16 mouse cellular contexts compared by ENCODE assay signal in genomic region chr9:71716995-71717394, GRCm38 (mm10). TPM values are rescaled to one million over a fixed set of nuclear protein-coding genes. Genes with fewer than 3 reads are reported as not detected.
DNase-seq lines count a peak whose midpoint lies in the region; ATAC-seq and TF ChIP-seq lines count a peak whose summit lies in the region.
"Had no signal": no experiment of that assay in that cellular context is flagged by ENCODE, and none has a peak within 500 bp of the region (broad histone marks: within the 10 kb centered on the region; RNA-seq: fewer than 3 reads in every experiment).

No protein-coding gene starts in this region.

- intact Hi-C loops in heart, postnatal 36 days (cut with DNase I), result loop anchor here (5.0 kb wide), 1 partner anchor 90 kb away; no protein-coding TSS in a partner anchor

- WGBS in heart, postnatal 0 days, result 19% methylated on average over 5 of the region's 5 CpGs
- WGBS in lung, adult 2 months, result 52% methylated on average over 5 of the region's 5 CpGs
- 26% methylated on average over 5 of the region's 5 CpGs for WGBS in limb, embryonic 14.5 days

- H3K4me2 ChIP-seq in heart, postnatal 0 days (ENCODE audit: low read depth, low read length), result peak overlapping the region; percentile 4; the same call in 1 of the 2 replicates
- H3K4me2 ChIP-seq in limb, embryonic 14.5 days (replicated peaks; ENCODE audit: low read depth, low read length, severe bottlenecking), result no peak overlapping the region
- H3K4me2 ChIP-seq: liver, embryonic 13.5 days had no signal

- peak; percentile 72; the same call in 1 of the 2 replicates for ATAC-seq in heart, postnatal 0 days (ENCODE audit: insufficient read depth, low read depth)
- no peak for ATAC-seq in limb, embryonic 14.5 days (ENCODE audit: low FRiP score, low read depth)
- no peak for ATAC-seq in frontal cortex, adult (ENCODE audit: low TSS enrichment)
- ATAC-seq: forebrain, embryonic 14.5 days; inflammation-experienced regulatory T-cells, adult 6 months; midbrain, embryonic 16.5 days had no signal

- peaks cover 39% of the 10 kb centered on the region for H3K4me1 ChIP-seq in heart, postnatal 0 days (ENCODE audit: control insufficient read depth, insufficient read depth)
- 0 out of 2 replicates have a peak, but pooled peaks cover 2% of the 10 kb centered on the region for H3K4me1 ChIP-seq in lung, adult 2 months (ENCODE audit: control insufficient read depth, insufficient read depth, low read length)
- peaks cover 24% of the 10 kb centered on the region for H3K4me1 ChIP-seq in limb, embryonic 14.5 days (ENCODE audit: control insufficient read depth, insufficient read depth, low read length)
- H3K4me1 ChIP-seq: liver, embryonic 13.5 days had no signal

- TF ChIP-seq CTCF in heart, postnatal 0 days (IDR thresholded peaks at IDR 0.05; ENCODE audit: low read depth), result no peak
- TF ChIP-seq CTCF in lung, adult 2 months (IDR thresholded peaks at IDR 0.05; ENCODE audit: insufficient read depth, low read length), result no peak

- 0 out of 2 replicates have a peak, but pooled peaks have one; percentile 53 for TF ChIP-seq EP300 in heart, postnatal 0 days (IDR thresholded peaks at IDR 0.05; ENCODE audit: low read depth)

- H3K27me3 ChIP-seq in heart, postnatal 0 days (ENCODE audit: control insufficient read depth, insufficient read depth, low read length), result no peaks in the 10 kb centered on the region
- H3K27me3 ChIP-seq in limb, embryonic 14.5 days (ENCODE audit: control insufficient read depth, insufficient read depth, low read length), result no peaks in the 10 kb centered on the region
- H3K27me3 ChIP-seq: liver, embryonic 13.5 days had no signal

- peaks cover 27% of the 10 kb centered on the region; the same call in 1 of the 2 replicates for H3K36me3 ChIP-seq in heart, postnatal 0 days (replicated peaks; ENCODE audit: control insufficient read depth, insufficient read depth, low read length)
- H3K36me3 ChIP-seq in limb, embryonic 14.5 days (ENCODE audit: control insufficient read depth, insufficient read depth, low read length), result peaks cover 6% of the 10 kb centered on the region; the same call in 1 of the 2 replicates
- H3K36me3 ChIP-seq: liver, embryonic 13.5 days had no signal

- no peaks in the 10 kb centered on the region for H3K9me3 ChIP-seq in heart, postnatal 0 days (replicated peaks; ENCODE audit: control insufficient read depth, low read length)
- H3K9me3 ChIP-seq in limb, embryonic 14.5 days (ENCODE audit: control insufficient read depth, low read length), result no peaks in the 10 kb centered on the region
- H3K9me3 ChIP-seq: liver, embryonic 13.5 days had no signal

- no peak for TF ChIP-seq POLR2A in lung, adult 2 months (IDR thresholded peaks at IDR 0.05; ENCODE audit: borderline replicate concordance, extremely low read depth, low read depth, low read length)
- TF ChIP-seq POLR2A in limb, embryonic 14.5 days (IDR thresholded peaks at IDR 0.05; ENCODE audit: borderline replicate concordance, extremely low read depth, insufficient read depth, insufficient read length), result no peak

- no peak overlapping the region for H3K9ac ChIP-seq in heart, postnatal 0 days (replicated peaks; ENCODE audit: low read depth, low read length)
- no peak overlapping the region for H3K9ac ChIP-seq in limb, embryonic 14.5 days (ENCODE audit: low read depth, low read length, severe bottlenecking)
- H3K9ac ChIP-seq: liver, embryonic 13.5 days had no signal

- peak; percentile 73 for DNase-seq in heart, postnatal 0 days (ENCODE audit: low spot score)
- DNase-seq in heart, postnatal 36 days, result no peak
- DNase-seq in lung, adult 2 months, result peak; percentile 33
- DNase-seq in lung, postnatal 4 days, result no peak
- peak; percentile 58 for DNase-seq in limb, embryonic 14.5 days (ENCODE audit: low spot score)
- DNase-seq in lung, postnatal 36 days, result peak; percentile 55
- DNase-seq: adrenal gland, postnatal 36 days; cerebellum, adult 9-11 months; left cerebral cortex, postnatal 4 days; liver, embryonic 13.5 days; right cerebral cortex, adult 18-20 months; thymus, postnatal 36 days had no signal

- H3K4me3 ChIP-seq in heart, postnatal 0 days (ENCODE audit: low read depth, low read length), result no peak overlapping the region
- H3K4me3 ChIP-seq in lung, adult 2 months (replicated peaks; ENCODE audit: extremely low read depth, low read depth, low read length), result no peak overlapping the region
- no peak overlapping the region for H3K4me3 ChIP-seq in limb, embryonic 14.5 days (replicated peaks; ENCODE audit: low read length)
- H3K4me3 ChIP-seq: liver, embryonic 13.5 days had no signal

- H3K27ac ChIP-seq in heart, postnatal 0 days (ENCODE audit: low read depth), result peak overlapping the region; percentile 52
- no peak overlapping the region for H3K27ac ChIP-seq in limb, embryonic 14.5 days (replicated peaks; ENCODE audit: low read depth, low read length)
- H3K27ac ChIP-seq: liver, embryonic 13.5 days had no signal

RNA-seq across cellular contexts. Expression of gene Cgnl1, which starts 54.4 kb away (rescaled TPM):
- total RNA-seq in heart, postnatal 0 days (2014; rRNA removed; ENCODE audit: low replicate concordance), result 20.0 and 29.3 TPM in 2 replicates
- 20.1 and 20.6 TPM in 2 replicates for polyA plus RNA-seq in heart, postnatal 0 days (2015; fragmentation: Nextera tagmentation; extraction: Ambion mirVana)
- total RNA-seq in heart, postnatal 36 days (2021), result 10 to 100 TPM; 31.9 to 38.4 TPM
- 19.3 and 32.9 TPM in 2 replicates for polyA plus RNA-seq in lung, adult 2 months (2012; rRNA removed)
- polyA plus RNA-seq in limb, embryonic 14.5 days (2012; rRNA removed), result 11.6 and 14.3 TPM in 2 replicates
- polyA plus RNA-seq in limb, embryonic 14.5 days (2014; fragmentation: Nextera tagmentation; extraction: Ambion mirVana), result 11.8 and 12.8 TPM in 2 replicates
- polyA plus RNA-seq: inflammation-experienced regulatory T-cells, adult 6 months had no signal

Comparison
In these comparisons a context has a peak if more than half of its experiments do, and no peak if none do; other contexts are left out.
1. DNase-seq: peak in heart, postnatal 0 days (single experiment), lung, adult 2 months (single experiment), limb, embryonic 14.5 days (single experiment) and lung, postnatal 36 days (single experiment); none in heart, postnatal 36 days (0 of 2) and lung, postnatal 4 days (0 of 2).